Mouse (Mus musculus): ENCODE measurements around the gene Fam241b.

GRCm38 (mm10) chr10:62137150-62137549, 6.6 kb downstream of the Fam241b start:
- TF ChIP-seq CTCF (IDR thresholded peaks at IDR 0.05; ENCODE audit: low read depth) (no peak), EP300 (IDR thresholded peaks at IDR 0.05; ENCODE audit: low read depth) (no peak)

Measured in liver, postnatal 0 days (tissue).